Mouse (Mus musculus) frontal cortex, adult (tissue): ENCODE data around the gene Tarm1.

Experiments used
- ATAC-seq: cut with Nextera tagmentation; 2 replicates; pipeline ENCODE4 v1.9.2; 2017; ENCODE audit warnings: mild to moderate bottlenecking, moderate library complexity, mixed read lengths; ENCODE audit not compliant: low TSS enrichment

Tarm1 gene

GRCm38 (mm10) chr7:3442476-3443062 is 59.9 kb downstream of the Tarm1 start:
- no peak for ATAC-seq

DNA sequence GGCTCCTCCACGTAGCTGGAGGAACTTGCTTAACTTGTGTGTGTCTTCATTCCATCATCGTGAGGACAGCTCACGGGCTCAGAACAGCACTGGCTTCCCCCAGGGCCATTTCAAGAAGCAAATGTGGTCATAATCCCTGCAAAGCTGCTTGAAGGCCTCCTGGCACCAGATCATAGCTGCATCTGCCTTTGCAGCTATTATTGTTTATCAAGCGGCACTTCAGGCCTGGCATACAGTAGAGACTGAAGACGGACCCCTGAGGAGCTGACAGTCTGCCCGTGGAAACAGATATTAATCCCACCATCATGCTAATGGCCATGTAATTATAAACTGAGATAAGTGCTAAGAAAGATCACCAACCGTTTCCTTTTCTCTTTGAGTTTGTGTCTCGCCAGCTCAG is 61.9 kb downstream of the Tarm1 start:
- ATAC-seq, result no peak

GRCm38 (mm10) chr7:3439984-3440383 is 62.4 kb downstream of the Tarm1 start:
- no peak for ATAC-seq

DNA sequence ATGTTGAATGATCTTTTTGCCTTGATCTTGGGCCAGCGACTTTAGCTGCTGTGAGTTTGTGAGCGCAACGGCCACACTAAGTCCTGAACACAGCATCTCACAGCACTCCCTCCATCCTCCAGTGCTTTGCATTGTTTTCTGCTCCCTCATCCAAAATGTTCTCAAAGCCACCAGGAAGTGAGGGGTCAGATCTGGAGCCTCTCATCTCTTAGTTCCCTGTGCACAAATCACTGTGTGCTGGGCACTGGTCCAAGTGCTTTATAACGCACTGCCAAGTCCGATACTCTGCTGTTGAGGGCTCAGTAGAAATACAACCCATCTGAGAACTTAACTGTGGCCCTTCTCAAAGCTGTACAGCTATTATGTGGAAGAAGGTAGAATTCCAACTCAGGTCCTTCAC is 64.5 kb downstream of the Tarm1 start:
- ATAC-seq, result no peak
